20 mouse cellular contexts compared by ENCODE assay signal in genomic region chr8:34251934-34252333, GRCm38 (mm10).
"Had no signal": no experiment of that assay in that cellular context is flagged by ENCODE, and none has a peak within 500 bp of the region (broad histone marks: within the 10 kb centered on the region; RNA-seq: fewer than 3 reads in every experiment).

No protein-coding gene starts in this region.

- ATAC-seq: intestine, embryonic 15.5 days had no signal

- H3K27ac ChIP-seq: intestine, embryonic 15.5 days; kidney, embryonic 15.5 days; limb, embryonic 12.5 days; limb, embryonic 15.5 days; liver, embryonic 15.5 days; lung, embryonic 15.5 days; stomach, embryonic 15.5 days had no signal

- H3K4me3 ChIP-seq: intestine, embryonic 15.5 days; kidney, embryonic 15.5 days; limb, embryonic 12.5 days; limb, embryonic 15.5 days; liver, embryonic 15.5 days; lung, embryonic 15.5 days; stomach, embryonic 15.5 days had no signal

- DNase-seq: kidney, adult 11 months; kidney, adult 8-10 months; kidney, postnatal 10 days; kidney, postnatal 36 days; layer of hippocampus, postnatal 36 days; lung, adult 18-20 months; lung, postnatal 10 days; lung, postnatal 36 days; midbrain, embryonic 14.5 days; right cerebral cortex, postnatal 25 days; spleen, adult 18-20 months; thymus, adult 18-20 months; thymus, postnatal 36 days had no signal
